Mouse (Mus musculus): ENCODE measurements around the gene Pspn. TPM values are rescaled to one million over a fixed set of nuclear protein-coding genes. Genes with fewer than 3 reads are reported as not detected.

Pspn gene
- not detected in 2 replicates for polyA plus RNA-seq (2012; rRNA removed; ENCODE audit: low replicate concordance)

GRCm38 (mm10) chr17:56999968-57000609 is at the start of gene Pspn:
Gene Pspn (minus strand): TSS chr17:57000018.

GRCm38 (mm10) chr17:57041554-57041953 is 41.7 kb upstream of the Pspn start, which contains the start of gene Slc25a41:
Gene Slc25a41 (minus strand): TSS chr17:57041654.

DNA sequence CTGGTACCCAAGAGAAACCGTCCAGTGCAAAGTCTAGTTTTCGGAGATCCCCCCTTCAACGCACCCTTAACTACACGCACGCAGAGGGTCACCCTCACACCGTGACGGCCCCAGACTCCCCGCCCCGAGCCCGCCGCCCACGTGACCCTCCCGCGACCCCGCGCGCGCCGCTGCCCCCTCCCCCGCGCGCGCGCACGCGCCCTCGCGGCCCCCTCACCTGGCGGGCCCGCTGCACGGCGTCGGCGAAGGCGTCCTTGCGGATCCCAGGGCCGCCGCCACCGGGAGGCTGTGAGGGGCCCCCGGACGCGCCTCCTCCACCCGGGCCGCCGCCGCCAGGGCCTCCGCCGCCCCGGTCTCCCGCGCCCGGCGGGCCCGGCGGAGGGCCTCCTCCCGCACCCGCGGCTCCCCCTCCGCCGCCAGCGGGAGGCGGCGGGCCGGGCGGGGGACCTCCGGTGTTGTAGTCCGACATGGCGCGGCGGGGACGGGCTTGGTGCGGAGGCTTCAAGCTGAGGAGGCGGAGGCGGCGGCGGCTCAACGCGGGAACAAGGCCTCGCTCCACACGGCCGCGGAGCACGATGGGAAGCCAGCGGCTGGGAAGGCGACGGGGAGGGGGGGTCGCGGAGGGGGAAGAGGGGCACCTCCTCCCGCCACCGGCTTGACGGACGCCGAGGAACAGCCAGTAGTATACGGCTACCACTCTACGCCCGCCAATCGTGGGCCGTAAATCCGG is 31.3 kb upstream of the Pspn start, which contains the start of gene Khsrp:
Khsrp (minus strand) TSS at position 592 of the 730 bp plus-strand sequence.

DNA sequence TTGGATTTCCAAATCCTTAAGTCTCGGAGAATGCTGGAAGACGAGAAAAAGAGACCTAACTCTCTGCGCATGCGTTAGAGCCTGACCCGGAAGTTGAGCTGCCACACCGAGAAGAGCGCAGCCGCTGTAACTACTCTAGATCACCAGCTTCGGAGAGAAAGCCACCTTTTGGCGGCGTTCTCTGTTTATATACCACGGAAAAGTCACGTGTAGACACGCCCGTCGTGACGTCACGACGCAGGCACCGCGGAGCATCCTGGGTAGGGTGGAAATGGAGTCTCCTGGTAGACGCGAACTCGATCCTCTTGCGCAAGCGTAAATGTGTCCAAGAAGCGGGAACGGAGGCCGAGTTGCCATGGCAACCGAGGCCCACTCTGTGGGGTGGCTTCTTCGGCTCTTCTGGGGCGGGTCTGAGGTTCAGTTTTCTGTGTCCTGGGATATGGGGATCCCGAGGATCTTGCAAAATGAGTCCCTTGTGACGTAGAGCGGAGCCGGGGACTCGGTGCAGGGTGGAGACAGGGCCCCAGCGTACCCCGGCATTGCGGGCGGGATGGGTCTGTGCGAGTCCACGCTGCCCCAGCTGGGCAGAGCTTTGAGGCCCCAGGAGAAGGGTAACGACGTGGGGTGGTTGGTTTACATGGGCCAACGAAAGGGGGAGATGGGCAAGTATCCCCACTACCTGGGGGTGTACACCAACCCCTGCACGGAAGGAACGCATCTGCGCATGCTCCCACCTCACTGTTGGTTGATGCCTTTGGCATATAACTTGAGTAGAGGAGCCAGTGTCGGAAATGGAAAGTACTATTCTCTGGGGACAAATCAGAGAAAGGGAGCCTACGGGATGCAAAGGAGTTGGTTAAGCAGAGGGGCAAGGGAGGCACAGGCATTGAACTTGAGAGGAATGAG is 11.7 kb upstream of the Pspn start, which contains the start of the genes Gtf2f1 and Gm17949:
Gtf2f1 (minus strand) TSS at position 53 of the 906 bp plus-strand sequence.
Gm17949 (plus strand) TSS at position 234 of the 906 bp plus-strand sequence.

GRCm38 (mm10) chr17:56997029-56997667 is 2.7 kb downstream of the Pspn start, which contains the start of gene Alkbh7:
Gene Alkbh7 (plus strand): TSS chr17:56997339.

DNA sequence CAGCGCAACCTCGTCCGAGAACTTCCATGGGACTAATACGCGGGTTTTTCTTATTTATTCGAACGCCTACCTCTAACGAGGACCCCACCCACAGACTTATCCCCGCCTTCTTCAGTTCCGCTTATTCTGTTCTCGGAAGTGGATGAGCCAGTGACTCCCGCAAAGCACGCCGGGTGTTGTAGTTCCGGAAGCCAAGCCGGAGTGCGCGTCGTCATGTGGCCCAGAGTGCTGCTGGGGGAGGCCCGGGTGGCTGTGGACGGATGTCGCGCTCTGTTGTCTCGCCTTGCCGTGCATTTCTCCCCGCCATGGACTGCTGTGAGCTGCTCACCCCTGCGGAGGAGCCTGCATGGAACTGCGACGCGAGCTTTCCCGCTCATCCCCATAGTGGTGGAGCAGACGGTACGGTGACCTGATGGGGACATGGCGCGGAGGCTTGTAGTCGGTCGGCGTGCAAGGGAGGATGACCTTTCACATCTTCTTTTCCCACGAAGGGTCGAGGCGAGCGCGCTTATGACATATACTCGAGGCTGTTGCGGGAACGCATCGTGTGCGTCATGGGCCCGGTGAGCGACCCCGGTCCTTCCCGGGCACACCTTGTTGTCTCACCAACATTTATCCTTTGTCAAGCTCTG is 9.6 kb downstream of the Pspn start, which contains the start of gene Clpp:
Clpp (plus strand) TSS at position 191 of the 632 bp plus-strand sequence.

DNA sequence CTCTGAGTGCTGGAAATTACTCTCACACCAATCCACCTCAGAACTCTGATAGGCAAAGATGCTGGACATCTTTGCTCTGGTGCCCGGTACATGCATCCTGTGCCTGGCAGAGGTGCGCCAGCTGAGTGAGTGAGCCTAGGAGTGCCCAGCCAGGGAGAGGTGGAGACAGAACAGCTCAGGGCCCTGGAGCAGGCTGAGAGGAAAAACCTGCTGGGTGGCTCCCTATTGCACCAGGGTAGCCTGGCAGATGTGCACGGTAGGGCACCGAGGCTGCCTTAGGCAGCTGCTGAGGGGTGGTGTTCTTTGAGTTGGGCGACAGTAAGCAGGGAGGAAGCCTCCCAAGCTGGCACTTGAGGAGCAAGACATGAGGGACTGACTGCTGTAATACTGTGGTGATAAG is 17.8 kb downstream of the Pspn start, which contains the start of gene Acer1:
Acer1 (minus strand) TSS at position 114 of the 400 bp plus-strand sequence.

Other genes with a start within 250 kb of the Pspn start
- 2.3 and 32.0 TPM in 2 replicates for gene Nrtn, start 242.5 kb downstream of the Pspn start, polyA plus RNA-seq (2012; rRNA removed; ENCODE audit: low replicate concordance)
- gene Dus3l, start 235.3 kb downstream of the Pspn start, polyA plus RNA-seq (2012; rRNA removed; ENCODE audit: low replicate concordance), result 49.9 and 90.2 TPM in 2 replicates
- 0.83 and 2.1 TPM in 2 replicates for gene Prr22, start 229.8 kb downstream of the Pspn start, polyA plus RNA-seq (2012; rRNA removed; ENCODE audit: low replicate concordance)
- 13.1 and 38.2 TPM in 2 replicates for gene Rfx2, start 169.0 kb downstream of the Pspn start, polyA plus RNA-seq (2012; rRNA removed; ENCODE audit: low replicate concordance)
- gene Acsbg2, start 125.6 kb downstream of the Pspn start, polyA plus RNA-seq (2012; rRNA removed; ENCODE audit: low replicate concordance), result not detected in 2 replicates
- gene 1700061G19Rik, start 124.5 kb downstream of the Pspn start, polyA plus RNA-seq (2012; rRNA removed; ENCODE audit: low replicate concordance), result 0.09 and 0.19 TPM in 2 replicates
- gene Mllt1, start 64.6 kb downstream of the Pspn start, polyA plus RNA-seq (2012; rRNA removed; ENCODE audit: low replicate concordance), result 39.4 and 72.8 TPM in 2 replicates
- gene Acer1, start 17.9 kb downstream of the Pspn start, polyA plus RNA-seq (2012; rRNA removed; ENCODE audit: low replicate concordance), result 0.09 TPM in 1 of 2 replicates, not detected in the other
- 192 and 198 TPM in 2 replicates for gene Clpp, start 9.7 kb downstream of the Pspn start, polyA plus RNA-seq (2012; rRNA removed; ENCODE audit: low replicate concordance)
- gene Alkbh7, start 2.7 kb downstream of the Pspn start, polyA plus RNA-seq (2012; rRNA removed; ENCODE audit: low replicate concordance), result 27.3 and 34.3 TPM in 2 replicates
- 22.9 and 36.9 TPM in 2 replicates for gene Gtf2f1, start 11.3 kb upstream of the Pspn start, polyA plus RNA-seq (2012; rRNA removed; ENCODE audit: low replicate concordance)
- 0.19 TPM in 1 of 2 replicates, not detected in the other for gene Gm17949, start 11.5 kb upstream of the Pspn start, polyA plus RNA-seq (2012; rRNA removed; ENCODE audit: low replicate concordance)
- gene Khsrp, start 31.5 kb upstream of the Pspn start, polyA plus RNA-seq (2012; rRNA removed; ENCODE audit: low replicate concordance), result 47.4 and 97.3 TPM in 2 replicates
- 0.45 TPM in 1 of 2 replicates, not detected in the other for gene Slc25a41, start 41.6 kb upstream of the Pspn start, polyA plus RNA-seq (2012; rRNA removed; ENCODE audit: low replicate concordance)
- 0.86 and 20.5 TPM in 2 replicates for gene Crb3, start 59.1 kb upstream of the Pspn start, polyA plus RNA-seq (2012; rRNA removed; ENCODE audit: low replicate concordance)
- gene Slc25a23, start 59.8 kb upstream of the Pspn start, polyA plus RNA-seq (2012; rRNA removed; ENCODE audit: low replicate concordance), result 95.0 and 96.1 TPM in 2 replicates
- 10.5 and 12.6 TPM in 2 replicates for gene Dennd1c, start 78.5 kb upstream of the Pspn start, polyA plus RNA-seq (2012; rRNA removed; ENCODE audit: low replicate concordance)
- gene Tubb4a, start 87.8 kb upstream of the Pspn start, polyA plus RNA-seq (2012; rRNA removed; ENCODE audit: low replicate concordance), result 6.0 and 22.0 TPM in 2 replicates
- gene Tnfsf9, start 105.3 kb upstream of the Pspn start, polyA plus RNA-seq (2012; rRNA removed; ENCODE audit: low replicate concordance), result 2.0 and 5.2 TPM in 2 replicates
- gene Cd70, start 149.8 kb upstream of the Pspn start, polyA plus RNA-seq (2012; rRNA removed; ENCODE audit: low replicate concordance), result not detected in 2 replicates
- 0.43 and 1.8 TPM in 2 replicates for gene Tnfsf14, start 194.2 kb upstream of the Pspn start, polyA plus RNA-seq (2012; rRNA removed; ENCODE audit: low replicate concordance)
- 481 and 636 TPM in 2 replicates for gene C3, start 228.1 kb upstream of the Pspn start, polyA plus RNA-seq (2012; rRNA removed; ENCODE audit: low replicate concordance)
- 76.1 and 81.7 TPM in 2 replicates for gene Gpr108, start 248.4 kb upstream of the Pspn start, polyA plus RNA-seq (2012; rRNA removed; ENCODE audit: low replicate concordance)
- gene Trip10, start 249.4 kb upstream of the Pspn start, polyA plus RNA-seq (2012; rRNA removed; ENCODE audit: low replicate concordance), result 39.3 and 57.0 TPM in 2 replicates

Data from subcutaneous adipose tissue, adult 2 months (tissue).